Mouse (Mus musculus): Measurements from ENCODE around the gene Sertad3. TPM values are rescaled to one million over a fixed set of nuclear protein-coding genes. Genes with fewer than 3 reads are reported as not detected.

Gene Sertad3
- total RNA-seq, 2 experiments from 2014 or later = 4.3 to 10.1 TPM

GRCm38 (mm10) chr7:27459640-27460039, 13.9 kb upstream of the Sertad3 start:
- ATAC-seq (replicated peaks; ENCODE audit: low FRiP score, low TSS enrichment, poor library complexity, severe bottlenecking) = peak; percentile 62

GRCm38 (mm10) chr7:27460477-27460876, 13.1 kb upstream of the Sertad3 start:
- ATAC-seq (replicated peaks; ENCODE audit: low FRiP score, low TSS enrichment, poor library complexity, severe bottlenecking) = 0 out of 2 replicates have a peak, but pooled peaks have one; percentile 18

GRCm38 (mm10) chr7:27467648-27468047, 5.9 kb upstream of the Sertad3 start:
- ATAC-seq (replicated peaks; ENCODE audit: low FRiP score, low TSS enrichment, poor library complexity, severe bottlenecking) = no peak

GRCm38 (mm10) chr7:27471390-27472120, 2.0 kb upstream of the Sertad3 start:
- ATAC-seq (replicated peaks; ENCODE audit: low FRiP score, low TSS enrichment, poor library complexity, severe bottlenecking) = no peak

GRCm38 (mm10) chr7:27472596-27472995, 972 bp upstream of the Sertad3 start:
- no peak for ATAC-seq (replicated peaks; ENCODE audit: low FRiP score, low TSS enrichment, poor library complexity, severe bottlenecking)

- ATAC-seq (replicated peaks; ENCODE audit: low FRiP score, low TSS enrichment, poor library complexity, severe bottlenecking) = no peak
Observed at GRCm38 (mm10) chr7:27473835-27474489, 394 bp downstream of the Sertad3 start.

GRCm38 (mm10) chr7:27474490-27474954, 954 bp downstream of the Sertad3 start:
- peak; percentile 90 for ATAC-seq (replicated peaks; ENCODE audit: low FRiP score, low TSS enrichment, poor library complexity, severe bottlenecking)

GRCm38 (mm10) chr7:27475596-27475995, 2.0 kb downstream of the Sertad3 start:
- no peak for ATAC-seq (replicated peaks; ENCODE audit: low FRiP score, low TSS enrichment, poor library complexity, severe bottlenecking)

- no peak for ATAC-seq (replicated peaks; ENCODE audit: low FRiP score, low TSS enrichment, poor library complexity, severe bottlenecking)
Observed at GRCm38 (mm10) chr7:27476098-27476635, 2.6 kb downstream of the Sertad3 start.

- no peak for ATAC-seq (replicated peaks; ENCODE audit: low FRiP score, low TSS enrichment, poor library complexity, severe bottlenecking)
Observed at GRCm38 (mm10) chr7:27478561-27478960, 5.0 kb downstream of the Sertad3 start.

GRCm38 (mm10) chr7:27479750-27480149, 6.2 kb downstream of the Sertad3 start:
- ATAC-seq (replicated peaks; ENCODE audit: low FRiP score, low TSS enrichment, poor library complexity, severe bottlenecking) = no peak

GRCm38 (mm10) chr7:27480506-27480905, 6.9 kb downstream of the Sertad3 start:
- ATAC-seq (replicated peaks; ENCODE audit: low FRiP score, low TSS enrichment, poor library complexity, severe bottlenecking) = no peak

GRCm38 (mm10) chr7:27480927-27481626, 7.5 kb downstream of the Sertad3 start:
- no peak for ATAC-seq (replicated peaks; ENCODE audit: low FRiP score, low TSS enrichment, poor library complexity, severe bottlenecking)

GRCm38 (mm10) chr7:27481627-27481969, 8.0 kb downstream of the Sertad3 start:
- peak; percentile 98 for ATAC-seq (replicated peaks; ENCODE audit: low FRiP score, low TSS enrichment, poor library complexity, severe bottlenecking)

GRCm38 (mm10) chr7:27483860-27484259, 10.3 kb downstream of the Sertad3 start:
- ATAC-seq (replicated peaks; ENCODE audit: low FRiP score, low TSS enrichment, poor library complexity, severe bottlenecking) = no peak

GRCm38 (mm10) chr7:27486102-27486769, 12.7 kb downstream of the Sertad3 start:
- ATAC-seq (replicated peaks; ENCODE audit: low FRiP score, low TSS enrichment, poor library complexity, severe bottlenecking) = no peak

GRCm38 (mm10) chr7:27486770-27487697, 13.5 kb downstream of the Sertad3 start, which contains the start of gene Sertad1:
TSS of gene Sertad1 (plus strand) at chr7:27486910.
- ATAC-seq (replicated peaks; ENCODE audit: low FRiP score, low TSS enrichment, poor library complexity, severe bottlenecking) = peak; percentile 82

- ATAC-seq (replicated peaks; ENCODE audit: low FRiP score, low TSS enrichment, poor library complexity, severe bottlenecking) = no peak
Observed at GRCm38 (mm10) chr7:27487740-27488268, 14.2 kb downstream of the Sertad3 start.
